Mouse (Mus musculus) liver, embryonic 14.5 days (tissue): ENCODE results near the gene Tceanc2. TPM values are rescaled to one million over a fixed set of nuclear protein-coding genes. Genes with fewer than 3 reads are reported as not detected.

Source experiments
- ATAC-seq: fragments of 200-750 bp; cut with Nextera tagmentation; 2 replicates; pipeline ENCODE4 v1.8.0; 2017; ENCODE audit warnings: moderate number of reproducible peaks, mild to moderate bottlenecking, moderate library complexity; ENCODE audit not compliant: insufficient read depth
- DNase-seq, 3 experiments: peaks; one replicate each; pipeline ENCODE4 v3.0.0-alpha.2; 2012 to 2013; ENCODE audit warnings: low read depth in 3 of 3, low spot score in 3 of 3
- H3K27ac ChIP-seq: fragments of 300-500 bp; sonication (generic); 2 replicates; pipeline ENCODE4 v1.5.1; 2014; ENCODE audit warnings: moderate library complexity, mild to moderate bottlenecking, control low read depth, inconsistent platforms
- H3K27me3 ChIP-seq: fragments of 300-500 bp; sonication (generic); 2 replicates; pipeline ENCODE4 v1.6.1; 2014; ENCODE audit warnings: mild to moderate bottlenecking, low read length, moderate library complexity; ENCODE audit not compliant: control insufficient read depth, insufficient read depth
- H3K36me3 ChIP-seq: fragments of 300-500 bp; sonication (generic); replicated peaks from 2 replicates; pipeline ENCODE4 v1.6.1; 2014; ENCODE audit warnings: low read depth; ENCODE audit not compliant: control insufficient read depth, insufficient read depth
- H3K4me1 ChIP-seq, 2 experiments: fragments of 200-500 bp in 1 of 2; fragments of 300-500 bp in 1 of 2; sonication (generic) in 1 of 2; replicated peaks; 2 replicates each; pipeline ENCODE4 v1.6.1; 2012 to 2014; ENCODE audit warnings: antibody characterized with exemption in 1 of 2, inconsistent platforms in 1 of 2, low read length in 1 of 2; ENCODE audit not compliant: control insufficient read depth in 2 of 2, insufficient read depth in 2 of 2
- H3K4me2 ChIP-seq: fragments of 300-500 bp; sonication (generic); 2 replicates; pipeline ENCODE4 v1.6.1; 2014; ENCODE audit warnings: low read depth, mild to moderate bottlenecking, control low read depth, moderate library complexity
- H3K4me3 ChIP-seq, 2 experiments: fragments of 200-500 bp in 1 of 2; fragments of 300-500 bp in 1 of 2; sonication (generic) in 1 of 2; 2 replicates each; pipeline ENCODE4 v1.5.1; 2012 to 2014; ENCODE audit warnings: low read depth in 2 of 2, low read length in 2 of 2, mild to moderate bottlenecking in 2 of 2, control low read depth in 1 of 2, inconsistent platforms in 1 of 2, moderate library complexity in 1 of 2; ENCODE audit not compliant: insufficient read depth in 1 of 2
- H3K9ac ChIP-seq: fragments of 300-500 bp; sonication (generic); replicated peaks from 2 replicates; pipeline ENCODE4 v1.6.1; 2014; ENCODE audit warnings: mild to moderate bottlenecking, control low read depth, moderate library complexity
- H3K9me3 ChIP-seq: fragments of 300-500 bp; sonication (generic); 2 replicates; pipeline ENCODE4 v1.6.1; 2016; ENCODE audit warnings: low read length, mixed read lengths; ENCODE audit not compliant: control insufficient read depth
- CTCF ChIP-seq: IDR thresholded peaks from 2 replicates; pipeline ENCODE4 v1.5.1; 2016; ENCODE audit warnings: antibody characterized with exemption, low read depth, control low read depth
- EP300 ChIP-seq: IDR thresholded peaks from 2 replicates; pipeline ENCODE4 v1.6.1; 2016; ENCODE audit warnings: antibody characterized with exemption, low read depth
- WGBS: fragments of 180-500 bp; shearing (Covaris S2); extraction: QIAGEN DNeasy Blood & Tissue Kit; methylation state at CpG from one replicate; pipeline ENCODE4 v1.1.7; 2014; ENCODE audit not compliant: insufficient replicate concordance; 5-methylcytosine and 5-hydroxymethylcytosine counted together
- polyA plus RNA-seq, 2 experiments: library from polyadenylated mRNA; depleted of rRNA in 1 of 2; stranded (reverse) in 1 of 2; unstranded in 1 of 2; fragments of >200 nt; fragmentation: Nextera tagmentation in 1 of 2; extraction: Ambion mirVana in 1 of 2; gene quantifications; 2 replicates each; pipeline versions ENCODE4 v1.2.1 to v1.2.3; 2012 to 2014

Tceanc2 gene
- polyA plus RNA-seq, 2 experiments: 5.5 to 24.2 TPM

DNA sequence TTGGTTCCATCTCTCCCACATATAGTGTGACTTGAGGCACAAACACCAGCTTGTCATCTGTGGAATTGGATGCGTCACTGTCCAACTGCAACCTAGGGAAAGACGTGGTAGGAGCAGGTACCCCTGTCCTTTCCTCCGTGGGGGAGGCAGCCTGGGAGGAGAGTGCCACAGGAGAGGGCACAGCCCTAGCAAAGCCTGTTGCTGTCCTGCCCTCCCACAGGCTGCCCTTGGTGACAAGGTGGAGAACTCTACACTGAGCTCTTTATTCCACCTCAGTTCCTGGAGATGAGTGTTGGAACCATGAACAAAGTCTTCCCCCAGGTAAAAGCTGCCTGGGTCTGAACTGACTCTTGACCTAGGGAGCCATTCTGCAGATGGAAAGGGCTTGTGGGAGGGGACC, 30.0 kb upstream of the Tceanc2 start, which contains the start of gene Ldlrad1:
Ldlrad1 (plus strand) TSS at position 301 of the 400 bp plus-strand sequence.
- no peak for DNase-seq
- no peak for TF ChIP-seq EP300
- TF ChIP-seq CTCF: no peak
- WGBS: 80% methylated on average over 3 of the region's 3 CpGs
- peaks cover 2% of the 10 kb centered on the region; the same call in 1 of the 2 replicates for H3K36me3 ChIP-seq
- H3K4me2 ChIP-seq: no peak within 1 kb of the TSS
- no peaks in the 10 kb centered on the region for H3K9me3 ChIP-seq
- ATAC-seq: no peak
- H3K4me1 ChIP-seq: peaks cover 4 to 13% of the 10 kb centered on the region in 2 experiments
- no peak within 1 kb of the TSS for H3K9ac ChIP-seq
- no peaks in the 10 kb centered on the region for H3K27me3 ChIP-seq
- no peak within 1 kb of the TSS for H3K27ac ChIP-seq
- no peak within 1 kb of the TSS for H3K4me3 ChIP-seq

DNA sequence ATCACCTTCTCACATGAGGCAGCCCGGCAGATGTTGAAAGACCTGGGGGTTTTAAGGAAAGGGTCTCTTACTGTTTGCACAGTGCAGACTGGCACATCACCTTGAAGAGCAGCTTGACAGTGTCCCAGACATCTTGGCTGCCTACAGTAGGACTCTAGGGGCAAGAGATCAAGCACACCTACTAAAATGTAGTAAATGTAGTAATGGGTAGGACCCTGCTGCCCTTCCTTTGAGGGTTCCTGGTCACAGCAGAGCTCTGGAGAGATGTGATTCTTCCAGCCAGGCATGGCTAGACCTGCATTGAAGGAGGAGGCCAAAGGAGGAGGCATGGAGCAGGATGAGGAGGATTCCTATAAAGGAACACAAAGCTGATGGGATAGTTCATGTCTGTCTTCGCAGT, 28.1 kb upstream of the Tceanc2 start:
- TF ChIP-seq EP300 (no peak), CTCF (no peak)
- peaks cover 15% of the 10 kb centered on the region for H3K36me3 ChIP-seq

DNA sequence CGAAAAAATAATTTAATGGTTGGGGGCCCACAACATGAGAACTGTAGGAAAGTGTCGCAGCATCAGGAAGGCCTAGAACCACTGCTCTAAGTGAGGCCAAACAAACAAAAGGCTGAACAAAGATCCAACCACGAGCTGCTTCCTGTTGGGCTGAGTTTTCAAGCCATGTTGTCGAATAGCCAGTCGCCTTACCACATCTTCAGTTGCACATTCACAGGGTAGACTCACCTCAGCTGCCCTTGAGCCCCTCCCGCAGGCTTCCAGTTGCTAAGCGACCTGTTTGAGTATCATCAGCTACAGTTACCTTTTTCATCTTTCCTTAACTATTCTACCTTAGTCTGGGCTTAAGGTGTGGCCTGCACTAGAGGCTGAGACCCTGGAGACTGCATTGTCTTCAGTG, 24.1 kb upstream of the Tceanc2 start:
- ATAC-seq: no peak
- no peak for DNase-seq
- Histone ChIP-seq H3K36me3 (peaks cover 43% of the 10 kb centered on the region), H3K4me3 (no peak overlapping the region), H3K9me3 (no peaks in the 10 kb centered on the region), H3K27ac (no peak overlapping the region), H3K9ac (no peak overlapping the region), H3K4me1 (no peaks in the 10 kb centered on the region), H3K4me2 (no peak overlapping the region), H3K27me3 (no peaks in the 10 kb centered on the region)
- 74% methylated on average over 7 of the region's 7 CpGs for WGBS
- TF ChIP-seq EP300 (no peak), CTCF (no peak)

More for the DNA sequence above, 28.1 kb upstream of the Tceanc2 start:
- peaks cover 4 to 13% of the 10 kb centered on the region in 2 experiments for H3K4me1 ChIP-seq
- DNase-seq (no peak), ATAC-seq (no peak)
- H3K27me3 ChIP-seq: no peaks in the 10 kb centered on the region
- H3K9ac ChIP-seq: no peak overlapping the region
- H3K4me2 ChIP-seq: no peak overlapping the region
- H3K27ac ChIP-seq: no peak overlapping the region
- WGBS: 91% methylated on average over 2 of the region's 2 CpGs
- H3K9me3 ChIP-seq: no peaks in the 10 kb centered on the region
- no peak overlapping the region for H3K4me3 ChIP-seq

DNA sequence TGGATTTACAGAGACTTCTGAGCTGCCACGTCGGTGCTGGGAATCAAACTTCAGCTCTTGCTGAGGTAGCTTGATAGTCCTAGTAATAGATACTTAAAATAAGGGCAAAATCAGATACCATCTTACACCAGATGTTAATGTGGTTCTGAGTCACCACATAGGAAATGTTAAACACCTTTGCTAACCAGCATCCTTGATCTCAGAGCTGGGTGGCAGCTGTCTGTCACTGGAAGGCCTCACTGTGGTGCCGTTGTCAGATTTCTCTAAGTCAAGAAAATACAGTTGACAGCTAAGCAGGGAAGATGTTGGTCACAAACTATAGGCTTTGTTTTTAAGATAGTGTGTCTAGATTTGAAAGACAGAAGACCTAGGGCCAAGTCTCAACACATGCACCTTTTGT, 22.9 kb upstream of the Tceanc2 start:
- Histone ChIP-seq H3K4me2 (no peak overlapping the region), H3K9ac (no peak overlapping the region), H3K27me3 (no peaks in the 10 kb centered on the region), H3K27ac (no peak overlapping the region), H3K4me1 (no peaks in the 10 kb centered on the region), H3K9me3 (no peaks in the 10 kb centered on the region), H3K36me3 (peaks cover 51% of the 10 kb centered on the region), H3K4me3 (no peak overlapping the region)
- ATAC-seq (no peak), DNase-seq (no peak)
- WGBS: 92% methylated on average over 3 of the region's 3 CpGs
- no peak for TF ChIP-seq CTCF
- no peak for TF ChIP-seq EP300

DNA sequence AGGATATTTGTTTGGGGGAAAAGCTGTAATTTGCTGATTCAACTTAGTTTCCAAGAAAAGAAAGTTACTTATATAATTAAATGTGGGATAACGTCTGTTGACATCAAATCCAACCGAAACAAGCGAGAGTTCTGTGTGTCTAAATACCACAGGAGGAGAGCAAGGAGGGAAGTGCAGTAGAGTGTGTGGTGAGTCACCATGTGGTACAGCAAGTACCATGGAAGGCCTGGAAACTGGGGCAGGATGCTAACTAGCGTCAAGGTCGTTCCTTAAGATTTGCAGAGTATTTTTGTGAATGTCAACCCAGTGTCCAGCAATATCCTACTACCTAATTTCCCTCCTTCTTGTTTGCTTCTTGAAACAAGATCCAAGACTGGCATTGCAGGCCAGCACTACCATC, 19.2 kb upstream of the Tceanc2 start:
- no peaks in the 10 kb centered on the region for H3K27me3 ChIP-seq
- H3K4me3 ChIP-seq: no peak overlapping the region
- H3K9ac ChIP-seq: no peak overlapping the region
- peaks cover 67% of the 10 kb centered on the region for H3K36me3 ChIP-seq
- no peaks in the 10 kb centered on the region for H3K9me3 ChIP-seq
- no peak for TF ChIP-seq EP300
- no peak for TF ChIP-seq CTCF
- DNase-seq (no peak), ATAC-seq (no peak)
- H3K27ac ChIP-seq: no peak overlapping the region
- no peak overlapping the region for H3K4me2 ChIP-seq
- H3K4me1 ChIP-seq: no peaks in the 10 kb centered on the region
- WGBS: 89% methylated on average over 5 of the region's 5 CpGs
